Mouse (Mus musculus) gastrocnemius, adult 2 months (tissue): ENCODE measurements around the gene Ncbp2. TPM values are rescaled to one million over a fixed set of nuclear protein-coding genes. Genes with fewer than 3 reads are reported as not detected.
"Not testable (repeated sequence)": the region's sequence is repeated elsewhere in the genome, so short reads cannot be mapped to it uniquely, and the experiment has no call there.

Experiments
- DNase-seq: peaks from one replicate; pipeline ENCODE4 v3.0.0; 2022
- H3K27ac ChIP-seq: fragments of 200-600 bp; 2 replicates; pipeline ENCODE4 v1.8.1; 2022; ENCODE audit warnings: mild to moderate bottlenecking
- H3K4me3 ChIP-seq: fragments of 200-600 bp; 2 replicates; pipeline ENCODE4 v1.8.1; 2022; ENCODE audit warnings: mild to moderate bottlenecking, moderate library complexity
- CTCF ChIP-seq: fragments of 200-600 bp; IDR thresholded peaks from 2 replicates; pipeline ENCODE4 v1.8.1; 2022; ENCODE audit warnings: antibody characterized with exemption, mild to moderate bottlenecking, moderate library complexity
- intact Hi-C: fragments of 180-260 bp; cut with DNase I; formaldehyde crosslinking; loops from one replicate; pipeline ENCODE4 v1.15.1; 2025
- total RNA-seq, 2 experiments: library from RNA; stranded (reverse); gene quantifications; 2 replicates each; pipeline ENCODE4 v1.2.3; 2021

Gene Ncbp2
- total RNA-seq, 2 experiments from 2014 or later: 11.5 to 17.9 TPM

DNA sequence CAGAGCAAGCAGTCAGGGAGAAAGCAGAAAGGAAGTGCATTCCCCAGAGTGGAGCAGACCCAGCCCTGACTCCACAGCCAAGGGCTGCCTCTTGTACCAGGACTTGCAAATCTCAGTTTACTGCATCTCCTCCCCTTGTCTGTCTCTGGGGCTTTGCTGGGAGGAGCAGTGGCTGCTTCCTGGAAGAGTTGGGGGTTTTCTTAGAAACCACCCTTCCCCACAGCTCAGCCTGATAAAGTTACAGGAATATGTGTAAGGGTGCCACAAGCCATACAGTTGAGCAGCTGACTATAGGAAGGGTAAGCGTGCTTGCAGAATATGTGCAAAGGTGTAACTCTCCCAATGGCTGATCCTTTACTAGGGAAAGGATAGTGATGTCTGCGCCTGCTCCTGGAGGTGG is 7.7 kb upstream of the Ncbp2 start:
- no peak for DNase-seq
- H3K27ac ChIP-seq: no peak overlapping the region
- no peak overlapping the region for H3K4me3 ChIP-seq
- intact Hi-C loops: loop anchor here (10.0 kb wide), 1 partner anchor 304 kb away; the partner anchor contains the start of genes Fbxo45 and Wdr53
- no peak for TF ChIP-seq CTCF

- intact Hi-C loops: loop anchor here (10.0 kb wide), 1 partner anchor 301 kb away; the partner anchor contains the start of genes Fbxo45 and Wdr53
- H3K4me3 ChIP-seq: no peak overlapping the region
- TF ChIP-seq CTCF: peak; percentile 85
- peak; percentile 80 for DNase-seq
- H3K27ac ChIP-seq: peak overlapping the region; percentile 9; the same call in 1 of the 2 replicates
Observed at GRCm38 (mm10) chr16:31943980-31944379, 4.3 kb upstream of the Ncbp2 start.

DNA sequence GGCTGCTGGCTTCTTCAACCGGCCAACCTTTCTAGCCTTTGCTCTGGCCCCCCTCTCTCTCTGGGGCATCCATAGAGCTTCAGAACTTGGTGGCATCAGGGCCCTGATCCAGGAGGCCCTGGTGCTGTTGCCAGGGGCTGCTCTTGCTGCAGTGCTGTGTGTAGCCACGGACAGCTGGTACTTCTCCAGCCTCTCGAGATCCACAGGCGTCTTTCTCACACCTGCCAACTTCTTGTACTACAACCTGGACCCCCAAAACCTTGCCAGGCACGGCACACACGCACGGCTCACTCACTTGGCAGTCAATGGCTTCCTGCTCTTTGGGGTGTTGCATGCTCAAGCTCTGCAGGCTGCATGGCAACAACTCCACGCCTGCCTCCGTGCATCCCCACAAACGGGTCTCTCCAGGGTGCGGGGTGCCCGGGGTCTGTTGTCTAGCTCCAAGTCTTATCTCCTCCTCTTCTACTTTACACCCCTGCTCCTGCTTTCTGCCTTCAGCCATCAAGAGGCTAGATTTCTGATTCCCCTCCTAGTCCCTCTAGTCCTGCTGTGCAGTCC is 3.5 kb upstream of the Ncbp2 start:
- intact Hi-C loops: loop anchor here (10.0 kb wide), 1 partner anchor 300 kb away; the partner anchor contains the start of genes Fbxo45 and Wdr53
- TF ChIP-seq CTCF: no peak

DNA sequence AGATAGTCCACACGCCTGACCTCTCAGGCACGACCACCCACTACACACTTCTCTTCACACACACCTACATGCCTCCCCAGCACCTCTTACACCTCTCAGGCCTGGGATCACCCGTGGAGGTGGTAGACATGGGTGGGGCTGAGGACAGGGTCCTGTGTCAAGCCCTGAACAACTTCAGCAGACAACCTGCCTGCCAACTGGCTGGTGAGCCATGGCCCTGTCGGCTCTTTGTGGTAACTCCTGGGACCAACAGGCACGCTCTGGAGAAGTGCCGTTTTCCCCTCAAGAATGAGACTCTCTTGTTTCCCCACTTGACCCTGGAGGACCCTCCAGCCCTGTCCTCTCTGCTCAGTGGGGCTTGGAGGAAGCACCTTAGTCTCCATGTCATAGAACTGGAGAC is 2.9 kb upstream of the Ncbp2 start:
- intact Hi-C loops: loop anchor here (10.0 kb wide), 1 partner anchor 299 kb away; the partner anchor contains the start of genes Fbxo45 and Wdr53
- Histone ChIP-seq H3K4me3 (no peak overlapping the region), H3K27ac (no peak overlapping the region)
- no peak for TF ChIP-seq CTCF
- no peak for DNase-seq

More for the DNA sequence above, 3.5 kb upstream of the Ncbp2 start:
- Histone ChIP-seq H3K27ac (no peak overlapping the region), H3K4me3 (no peak overlapping the region)
- no peak for DNase-seq

DNA sequence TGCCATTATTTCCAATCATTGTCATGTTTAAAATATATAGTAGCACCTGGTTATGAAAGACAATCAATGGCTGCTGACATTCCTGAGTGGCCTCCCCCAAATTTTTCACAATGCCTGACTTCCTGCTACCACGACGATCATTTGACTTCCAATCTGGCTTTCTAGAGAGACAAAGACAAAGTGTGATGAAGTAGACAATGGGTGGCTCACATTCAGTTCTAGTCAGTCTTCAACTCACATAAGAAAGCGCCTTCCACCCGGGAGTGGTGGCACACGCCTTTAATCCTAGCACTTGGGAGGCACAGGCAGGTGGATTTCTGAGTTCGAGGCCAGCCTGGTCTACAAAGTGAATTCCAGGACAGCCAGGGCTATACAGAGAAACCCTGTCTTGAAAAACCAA is 2.3 kb upstream of the Ncbp2 start:
- not testable (repeated sequence) for H3K27ac ChIP-seq, DNase-seq
- intact Hi-C loops: loop anchor here (10.0 kb wide), 1 partner anchor 299 kb away; the partner anchor contains the start of genes Fbxo45 and Wdr53
- peak overlapping the region; percentile 98 for H3K4me3 ChIP-seq

DNA sequence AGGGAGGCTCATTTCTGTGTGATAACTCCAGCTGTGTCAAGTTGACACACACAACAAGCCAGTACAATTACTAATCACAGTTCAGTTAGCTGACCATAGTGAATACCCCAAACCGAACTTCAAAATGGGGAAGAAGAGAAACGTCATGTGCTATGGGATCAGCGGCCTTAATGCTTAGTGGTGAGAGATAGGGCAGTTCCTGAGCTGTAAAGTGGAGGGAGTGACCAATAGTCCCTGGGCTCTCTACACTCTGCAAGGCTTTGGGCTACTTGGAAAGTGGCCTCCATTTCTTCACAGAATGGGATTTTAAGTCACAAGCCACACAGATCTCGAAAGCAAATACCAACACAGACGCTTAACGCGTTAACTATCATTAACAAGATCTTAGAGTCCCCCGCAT is 980 bp upstream of the Ncbp2 start:
- Histone ChIP-seq H3K4me3 (peak overlapping the region; percentile 98), H3K27ac (peak overlapping the region; percentile 96)
- no peak for DNase-seq
- intact Hi-C loops: loop anchor here (10.0 kb wide), 1 partner anchor 297 kb away; the partner anchor contains the start of genes Fbxo45 and Wdr53
- TF ChIP-seq CTCF: no peak

GRCm38 (mm10) chr16:31947901-31948316 is 404 bp upstream of the Ncbp2 start:
- Histone ChIP-seq H3K4me3 (peak overlapping the region; percentile 98), H3K27ac (peak overlapping the region; percentile 96)
- DNase-seq: no peak
- intact Hi-C loops: loop anchor here (2.0 to 10.0 kb wide), 2 partner anchors 55 to 297 kb away; partner anchors contain the start of genes Fbxo45, Senp5 and Wdr53
- no peak for TF ChIP-seq CTCF

GRCm38 (mm10) chr16:31963224-31963623 is 14.9 kb downstream of the Ncbp2 start:
- intact Hi-C loops: no loop called here
- DNase-seq: no peak
- Histone ChIP-seq H3K27ac (no peak overlapping the region), H3K4me3 (no peak overlapping the region)
- no peak for TF ChIP-seq CTCF

DNA sequence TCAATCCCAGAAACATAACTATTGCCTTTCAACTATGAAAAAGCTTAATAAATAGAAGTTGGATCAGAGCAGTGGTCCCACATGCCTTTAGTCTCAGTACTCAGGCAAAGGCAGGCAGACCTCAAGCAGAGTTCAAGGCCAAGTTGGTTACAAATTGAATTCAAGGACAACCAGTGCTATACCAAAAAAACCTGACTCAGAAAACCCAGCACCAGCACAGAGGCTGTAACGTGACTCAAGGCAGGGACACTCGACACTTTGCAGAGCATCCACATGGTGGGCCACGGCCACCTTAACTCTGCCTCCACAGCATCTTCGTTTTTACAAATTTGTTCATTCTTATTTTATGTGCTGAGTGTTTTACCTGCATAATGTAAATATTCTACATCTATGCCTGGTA is 26.9 kb downstream of the Ncbp2 start:
- TF ChIP-seq CTCF: no peak
- no peak overlapping the region for H3K27ac ChIP-seq
- DNase-seq: no peak
- intact Hi-C loops: no loop called here
- H3K4me3 ChIP-seq: no peak overlapping the region

DNA sequence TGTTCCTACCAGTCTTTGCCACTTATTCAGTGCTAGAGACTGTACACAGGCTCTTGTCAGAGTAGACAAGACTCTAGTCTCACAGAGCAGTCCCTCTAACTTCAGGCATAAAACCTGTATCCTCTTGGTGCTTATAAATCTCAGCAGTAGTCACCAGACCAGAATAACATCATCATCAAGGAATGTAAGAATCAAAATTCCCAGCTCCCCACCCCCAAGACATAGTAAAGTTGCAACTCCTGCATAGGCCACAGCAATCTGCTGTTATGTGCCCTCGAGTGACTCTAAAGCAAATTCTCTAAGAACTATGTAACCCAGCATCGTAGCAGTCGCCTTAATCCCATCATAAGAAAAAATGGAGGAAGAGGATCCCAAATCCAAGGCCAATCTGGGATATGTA is 31.2 kb downstream of the Ncbp2 start:
- no peak for TF ChIP-seq CTCF
- intact Hi-C loops: no loop called here
- DNase-seq: no peak
- H3K4me3 ChIP-seq: no peak overlapping the region
- no peak overlapping the region for H3K27ac ChIP-seq

- DNase-seq: no peak
- intact Hi-C loops: no loop called here
- Histone ChIP-seq H3K27ac (no peak overlapping the region), H3K4me3 (no peak overlapping the region)
- peak; percentile 12; the same call in 1 of the 2 replicates for TF ChIP-seq CTCF
Observed at GRCm38 (mm10) chr16:31980946-31981345, 32.6 kb downstream of the Ncbp2 start.

DNA sequence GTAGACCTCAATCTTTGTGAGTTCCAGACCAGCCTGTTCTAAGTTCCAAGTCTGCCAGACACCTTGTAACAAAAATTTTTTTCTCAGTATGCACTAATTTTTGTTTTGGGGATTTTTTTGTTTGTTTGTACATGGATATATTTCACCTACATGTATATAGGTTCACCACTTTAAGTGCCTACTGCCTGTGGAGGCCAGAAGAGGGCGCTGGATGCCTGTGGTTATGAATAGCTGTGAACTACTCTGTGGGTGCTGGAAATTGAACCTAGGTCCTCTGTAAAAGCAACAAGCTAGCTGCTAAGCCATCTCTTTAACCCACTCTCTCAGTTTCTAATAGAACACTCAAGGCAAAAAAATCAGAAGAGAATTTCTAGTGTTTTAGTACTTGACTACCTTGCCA is 43.7 kb downstream of the Ncbp2 start:
- intact Hi-C loops: no loop called here
- Histone ChIP-seq H3K27ac (no peak overlapping the region), H3K4me3 (no peak overlapping the region)
- TF ChIP-seq CTCF: peak; percentile 24; the same call in 1 of the 2 replicates
- DNase-seq: no peak

GRCm38 (mm10) chr16:31993195-31993594 is 44.9 kb downstream of the Ncbp2 start:
- intact Hi-C loops: no loop called here

GRCm38 (mm10) chr16:31993946-31994345 is 45.6 kb downstream of the Ncbp2 start:
- no peak overlapping the region for H3K4me3 ChIP-seq
- TF ChIP-seq CTCF: no peak
- DNase-seq: no peak
- intact Hi-C loops: no loop called here
- H3K27ac ChIP-seq: no peak overlapping the region

More at GRCm38 (mm10) chr16:31993195-31993594, 44.9 kb downstream of the Ncbp2 start:
- no peak overlapping the region for H3K4me3 ChIP-seq
- no peak overlapping the region for H3K27ac ChIP-seq
- TF ChIP-seq CTCF: no peak
- DNase-seq: no peak
